Mouse (Mus musculus): ENCODE data around the gene Lasp1. TPM values are rescaled to one million over a fixed set of nuclear protein-coding genes. Genes with fewer than 3 reads are reported as not detected.

The Lasp1 gene
- 8.6 TPM for polyA plus RNA-seq (2014; fragmentation: Illumina TruSeq; extraction: RNeasy Lipid Tissue Mini Kit (QIAGEN cat#74804); ENCODE audit: low read depth, low replicate concordance)

DNA sequence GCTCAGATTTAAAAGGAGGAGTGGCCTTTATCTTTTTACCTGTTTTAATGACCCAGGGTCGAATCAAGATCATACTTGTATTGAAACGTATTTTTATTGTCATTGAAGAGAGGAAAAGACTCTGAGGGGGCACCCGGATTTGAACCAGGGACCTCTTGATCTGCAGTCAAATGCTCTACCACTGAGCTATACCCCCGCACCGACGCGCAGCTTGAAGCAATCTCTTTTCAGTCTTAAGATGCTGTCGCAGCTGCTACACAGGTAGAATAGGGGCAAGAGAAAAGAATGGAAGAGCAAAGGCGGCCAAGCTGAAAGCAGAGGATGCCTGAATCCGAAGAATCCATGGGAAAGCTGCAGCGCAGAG is at the start of gene Lasp1:
TSS of gene Lasp1 (plus strand) at position 219 of the 364 bp plus-strand sequence.

DNA sequence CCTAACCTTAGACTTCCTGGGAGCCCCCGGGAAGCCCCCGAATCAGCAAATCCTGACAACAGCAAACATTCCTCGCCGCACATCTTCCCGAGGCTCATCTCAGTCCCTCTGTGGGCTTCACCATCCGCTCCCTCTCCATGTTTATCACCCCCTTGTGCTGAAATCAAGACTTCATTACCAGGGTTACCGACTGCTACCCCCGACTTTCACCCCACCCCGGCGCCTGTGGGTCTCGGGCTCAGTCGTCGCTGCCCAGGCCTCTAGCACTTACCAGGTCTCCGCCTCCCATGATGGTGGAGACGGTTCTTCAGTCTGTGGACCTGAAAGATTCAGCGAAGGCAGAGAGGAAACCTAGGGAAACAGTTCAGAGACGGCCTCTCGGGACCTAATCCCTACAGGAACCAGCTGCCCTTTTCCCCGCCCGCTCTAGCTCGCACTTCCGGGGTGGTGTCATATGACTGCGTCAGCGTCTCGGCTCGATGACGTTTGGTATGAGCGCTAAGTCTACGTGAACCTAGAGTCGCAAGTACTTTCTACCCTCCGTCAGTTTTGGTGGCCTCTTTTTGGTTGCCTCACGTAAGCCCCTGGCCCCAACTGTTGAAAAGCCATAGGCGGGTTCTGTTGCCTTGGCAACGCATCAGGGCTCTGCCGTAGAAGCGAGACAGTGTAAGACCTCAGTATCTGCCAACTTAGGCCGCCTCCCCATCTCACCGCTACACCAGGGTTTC is 32.5 kb upstream of the Lasp1 start, which contains the start of gene Cwc25:
TSS of gene Cwc25 (minus strand) at position 403 of the 728 bp plus-strand sequence.

DNA sequence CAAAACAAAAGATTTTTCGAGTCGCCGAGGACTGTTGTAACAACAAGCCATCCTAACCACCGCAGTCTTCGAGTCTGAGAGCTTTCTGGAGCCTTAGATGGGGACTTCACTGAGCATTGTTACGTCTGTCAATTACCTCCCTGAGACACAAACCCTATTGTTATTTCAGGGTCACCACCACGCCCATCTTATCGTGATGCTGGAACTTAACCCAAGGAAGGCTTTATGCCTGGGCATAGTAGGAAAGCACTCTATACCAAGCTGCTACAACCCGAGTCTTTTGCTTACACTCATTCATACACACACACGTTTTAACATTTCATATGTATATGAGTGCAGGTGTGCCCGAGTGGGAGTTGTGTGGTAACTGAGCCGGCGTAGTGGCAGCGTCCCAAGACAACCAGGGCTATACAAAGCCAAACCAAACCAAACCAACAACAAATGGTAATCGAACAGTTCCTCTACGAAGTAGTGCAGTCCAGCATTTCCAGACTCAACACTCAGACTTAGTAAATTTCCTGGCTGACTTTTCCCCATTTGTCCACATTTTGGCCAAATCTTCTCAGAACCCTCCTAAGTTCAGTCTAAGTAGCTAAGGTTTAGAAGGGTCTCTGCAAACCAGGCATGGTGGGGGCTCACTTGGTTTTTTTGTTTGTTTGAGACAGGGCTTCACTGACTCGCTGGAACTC is 22.8 kb upstream of the Lasp1 start, which contains the start of gene 1700001P01Rik:
TSS of gene 1700001P01Rik (minus strand) at position 111 of the 689 bp plus-strand sequence.

DNA sequence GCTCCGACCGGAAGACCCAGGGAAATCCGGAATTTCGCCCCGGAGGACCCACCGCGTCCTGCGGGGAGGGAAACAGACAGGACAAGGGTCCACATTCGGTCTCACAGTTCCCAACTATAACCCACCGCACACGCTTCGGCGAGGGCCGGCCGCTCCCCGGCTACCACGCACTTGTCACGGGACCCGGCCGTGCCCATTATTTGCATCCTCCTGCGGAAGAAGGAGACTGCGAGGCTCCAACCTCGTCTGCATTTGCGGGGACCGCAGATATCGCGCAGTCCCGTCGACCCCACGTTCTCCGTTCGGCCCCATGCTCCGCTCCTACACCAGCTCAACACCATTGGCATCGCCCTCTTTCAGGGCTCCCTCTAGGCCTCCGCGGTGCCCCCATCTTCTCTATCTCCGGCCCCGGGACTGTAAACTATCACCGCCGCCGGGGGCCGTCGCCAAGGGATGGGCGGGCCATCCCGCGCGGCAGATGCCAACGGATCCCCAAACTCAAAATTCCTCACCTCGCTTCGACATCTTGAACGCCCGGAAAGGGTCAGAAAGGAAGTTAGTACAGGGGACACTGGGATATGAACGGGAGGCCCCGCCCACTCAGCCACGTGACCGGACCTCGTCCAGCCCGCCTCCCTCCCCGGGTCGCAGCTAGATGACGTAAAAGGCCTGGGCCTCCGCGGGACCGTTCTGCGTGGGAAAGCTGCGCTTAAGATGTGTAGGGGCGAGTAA is 16.8 kb upstream of the Lasp1 start, which contains the start of gene Rpl23:
TSS of gene Rpl23 (minus strand) at position 606 of the 732 bp plus-strand sequence.

DNA sequence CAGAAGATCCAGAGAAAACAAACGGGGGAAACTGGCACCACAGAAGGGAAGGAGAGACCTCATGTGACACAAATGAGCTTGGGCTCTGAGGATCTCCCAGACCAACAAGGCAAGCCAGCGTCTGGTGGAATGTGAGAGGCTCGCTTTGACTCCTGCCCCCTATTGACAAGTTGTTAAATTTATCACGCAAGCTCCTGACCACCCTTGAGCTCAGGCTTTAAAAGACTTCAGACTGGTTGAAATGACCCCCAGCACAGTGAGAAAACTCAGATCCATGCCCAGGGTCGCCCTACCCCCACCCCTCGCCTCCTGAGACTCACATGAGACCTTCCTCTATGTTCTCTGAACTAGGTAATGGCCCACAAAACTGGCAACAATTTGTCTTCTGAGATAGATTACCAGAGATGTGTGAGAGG is 41.7 kb downstream of the Lasp1 start, which contains the start of gene B230217C12Rik:
TSS of gene B230217C12Rik (plus strand) at position 242 of the 416 bp plus-strand sequence.

DNA sequence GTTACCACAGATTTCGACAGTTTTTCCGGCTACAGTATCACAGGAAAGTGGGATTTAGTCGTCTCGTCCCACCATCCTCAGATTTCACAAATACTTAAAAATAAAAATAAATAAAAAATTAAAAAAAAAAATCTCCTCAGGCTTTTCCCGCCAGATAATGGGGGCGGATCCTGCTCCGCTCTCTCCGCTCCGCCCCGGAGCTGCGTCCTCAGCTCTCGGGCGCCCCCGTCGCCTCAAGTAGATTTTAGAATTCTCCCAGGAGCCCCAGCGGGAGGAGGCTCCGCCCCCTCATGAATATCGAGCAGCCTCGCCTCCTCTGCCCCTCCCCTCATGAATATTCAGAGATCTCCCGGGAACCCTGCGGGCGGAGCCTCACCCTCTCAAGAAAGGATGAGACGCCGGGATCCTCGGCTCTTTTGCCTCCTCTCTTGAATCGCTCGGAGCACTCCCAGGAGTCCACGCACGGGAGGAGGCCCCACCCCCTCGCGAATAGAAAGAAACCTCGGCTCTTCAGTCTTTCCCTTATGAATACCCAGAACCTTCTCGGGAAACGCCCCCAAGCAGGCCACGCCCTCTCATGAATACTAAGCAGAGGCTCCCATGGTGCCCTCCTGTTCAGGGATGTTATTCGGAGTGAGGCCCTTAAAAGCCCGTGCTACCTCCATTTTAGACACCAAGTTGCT is 85.3 kb downstream of the Lasp1 start, which contains the start of gene Fbxo47:
TSS of gene Fbxo47 (minus strand) at position 237 of the 683 bp plus-strand sequence.

Other genes starting within 250 kb of the Lasp1 start
- 0.73 TPM for gene Srcin1, start 222.8 kb upstream of the Lasp1 start, polyA plus RNA-seq (2014; fragmentation: Illumina TruSeq; extraction: RNeasy Lipid Tissue Mini Kit (QIAGEN cat#74804); ENCODE audit: low read depth, low replicate concordance)
- gene Epop, start 169.3 kb upstream of the Lasp1 start, polyA plus RNA-seq (2014; fragmentation: Illumina TruSeq; extraction: RNeasy Lipid Tissue Mini Kit (QIAGEN cat#74804); ENCODE audit: low read depth, low replicate concordance), result not detected
- gene Mllt6, start 135.6 kb upstream of the Lasp1 start, polyA plus RNA-seq (2014; fragmentation: Illumina TruSeq; extraction: RNeasy Lipid Tissue Mini Kit (QIAGEN cat#74804); ENCODE audit: low read depth, low replicate concordance), result 2.0 TPM
- gene Cisd3, start 113.2 kb upstream of the Lasp1 start, polyA plus RNA-seq (2014; fragmentation: Illumina TruSeq; extraction: RNeasy Lipid Tissue Mini Kit (QIAGEN cat#74804); ENCODE audit: low read depth, low replicate concordance), result 2.2 TPM
- 0.76 TPM for gene Pcgf2, start 98.5 kb upstream of the Lasp1 start, polyA plus RNA-seq (2014; fragmentation: Illumina TruSeq; extraction: RNeasy Lipid Tissue Mini Kit (QIAGEN cat#74804); ENCODE audit: low read depth, low replicate concordance)
- 7.3 TPM for gene Psmb3, start 95.6 kb upstream of the Lasp1 start, polyA plus RNA-seq (2014; fragmentation: Illumina TruSeq; extraction: RNeasy Lipid Tissue Mini Kit (QIAGEN cat#74804); ENCODE audit: low read depth, low replicate concordance)
- gene Pip4k2b, start 54.3 kb upstream of the Lasp1 start, polyA plus RNA-seq (2014; fragmentation: Illumina TruSeq; extraction: RNeasy Lipid Tissue Mini Kit (QIAGEN cat#74804); ENCODE audit: low read depth, low replicate concordance), result 1.6 TPM
- 8.3 TPM for gene Cwc25, start 32.4 kb upstream of the Lasp1 start, polyA plus RNA-seq (2014; fragmentation: Illumina TruSeq; extraction: RNeasy Lipid Tissue Mini Kit (QIAGEN cat#74804); ENCODE audit: low read depth, low replicate concordance)
- 13.8 TPM for gene 1700001P01Rik, start 23.1 kb upstream of the Lasp1 start, polyA plus RNA-seq (2014; fragmentation: Illumina TruSeq; extraction: RNeasy Lipid Tissue Mini Kit (QIAGEN cat#74804); ENCODE audit: low read depth, low replicate concordance)
- 677 TPM for gene Rpl23, start 16.6 kb upstream of the Lasp1 start, polyA plus RNA-seq (2014; fragmentation: Illumina TruSeq; extraction: RNeasy Lipid Tissue Mini Kit (QIAGEN cat#74804); ENCODE audit: low read depth, low replicate concordance)
- gene B230217C12Rik, start 41.8 kb downstream of the Lasp1 start, polyA plus RNA-seq (2014; fragmentation: Illumina TruSeq; extraction: RNeasy Lipid Tissue Mini Kit (QIAGEN cat#74804); ENCODE audit: low read depth, low replicate concordance), result 3.0 TPM
- gene Fbxo47, start 85.2 kb downstream of the Lasp1 start, polyA plus RNA-seq (2014; fragmentation: Illumina TruSeq; extraction: RNeasy Lipid Tissue Mini Kit (QIAGEN cat#74804); ENCODE audit: low read depth, low replicate concordance), result 34.0 TPM
- 2.4 TPM for gene Plxdc1, start 187.4 kb downstream of the Lasp1 start, polyA plus RNA-seq (2014; fragmentation: Illumina TruSeq; extraction: RNeasy Lipid Tissue Mini Kit (QIAGEN cat#74804); ENCODE audit: low read depth, low replicate concordance)
- gene Arl5c, start 197.2 kb downstream of the Lasp1 start, polyA plus RNA-seq (2014; fragmentation: Illumina TruSeq; extraction: RNeasy Lipid Tissue Mini Kit (QIAGEN cat#74804); ENCODE audit: low read depth, low replicate concordance), result 0.27 TPM
- 2.3 TPM for gene Cacnb1, start 224.0 kb downstream of the Lasp1 start, polyA plus RNA-seq (2014; fragmentation: Illumina TruSeq; extraction: RNeasy Lipid Tissue Mini Kit (QIAGEN cat#74804); ENCODE audit: low read depth, low replicate concordance)
- gene Rpl19, start 227.7 kb downstream of the Lasp1 start, polyA plus RNA-seq (2014; fragmentation: Illumina TruSeq; extraction: RNeasy Lipid Tissue Mini Kit (QIAGEN cat#74804); ENCODE audit: low read depth, low replicate concordance), result 55.1 TPM